In the genomic region with DNA sequence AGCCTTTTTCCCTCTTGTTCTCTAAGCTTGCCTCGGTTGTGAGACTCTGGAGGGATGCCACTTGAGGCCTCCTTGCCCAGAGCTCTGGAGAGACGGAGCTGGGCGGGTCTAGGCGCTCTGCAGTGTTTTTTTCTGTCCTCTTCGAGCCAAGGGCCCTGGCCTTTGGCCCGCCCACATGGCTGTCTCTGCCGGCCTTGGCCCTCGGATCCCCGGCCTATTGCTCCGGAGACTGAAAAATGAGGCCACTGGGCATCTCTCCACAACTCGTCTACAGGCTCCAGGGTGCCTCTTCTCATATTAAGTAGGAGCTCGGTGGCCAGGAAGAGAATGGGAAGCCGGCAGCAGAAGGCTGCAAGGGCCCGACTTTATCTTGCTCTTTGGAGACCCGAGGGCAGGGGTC, we compare ENCODE assay signal across 9 mouse cellular contexts. TPM values are rescaled to one million over a fixed set of nuclear protein-coding genes. Genes with fewer than 3 reads are reported as not detected.
A peak's percentile ranks its signal among the peaks of the same experiment; 100 is the strongest.
DNase-seq lines count a peak whose midpoint lies in the region; ATAC-seq lines count a peak whose summit lies in the region.
"Had no signal": no experiment of that assay in that cellular context is flagged by ENCODE, and none has a peak within 500 bp of the region (broad histone marks: within the 10 kb centered on the region; RNA-seq: fewer than 3 reads in every experiment).

No protein-coding gene starts in this region.

- H3K4me3 ChIP-seq in intestine, embryonic 14.5 days (ENCODE audit: low read depth, low read length), result peak overlapping the region; percentile 22
- peak overlapping the region; percentile 41; the same call in 1 of the 2 replicates for H3K4me3 ChIP-seq in stomach, embryonic 15.5 days (replicated peaks)
- no peak overlapping the region for H3K4me3 ChIP-seq in forebrain, embryonic 12.5 days (replicated peaks)

- H3K9ac ChIP-seq in intestine, embryonic 14.5 days (ENCODE audit: low read length), result peak overlapping the region; percentile 79
- H3K9ac ChIP-seq in stomach, embryonic 15.5 days, result peak overlapping the region; percentile 20; the same call in 1 of the 2 replicates
- no peak overlapping the region for H3K9ac ChIP-seq in forebrain, embryonic 12.5 days

- H3K27ac ChIP-seq in intestine, embryonic 14.5 days (ENCODE audit: low read depth), result peak overlapping the region; percentile 99
- peak overlapping the region; percentile 71 for H3K27ac ChIP-seq in stomach, embryonic 15.5 days
- H3K27ac ChIP-seq in forebrain, embryonic 12.5 days, result no peak overlapping the region

- H3K4me1 ChIP-seq in intestine, embryonic 14.5 days (replicated peaks; ENCODE audit: control insufficient read depth, insufficient read depth, low read length), result peaks cover 46% of the 10 kb centered on the region
- peaks cover 16% of the 10 kb centered on the region; the same call in 1 of the 2 replicates for H3K4me1 ChIP-seq in stomach, embryonic 15.5 days
- H3K4me1 ChIP-seq in forebrain, embryonic 12.5 days, result peaks cover 15% of the 10 kb centered on the region

- H3K27me3 ChIP-seq in intestine, embryonic 14.5 days (replicated peaks; ENCODE audit: control insufficient read depth, insufficient read depth, low read length), result peaks cover 34% of the 10 kb centered on the region
- peaks cover 65% of the 10 kb centered on the region for H3K27me3 ChIP-seq in stomach, embryonic 15.5 days (replicated peaks)
- peaks cover 100% of the 10 kb centered on the region for H3K27me3 ChIP-seq in forebrain, embryonic 12.5 days

- peak; percentile 9 to 22 for DNase-seq in right cerebral cortex, postnatal 36 days (ENCODE audit: low spot score in 2 of 2)
- DNase-seq in right cerebral cortex, postnatal 14 days, result no peak
- no peak for DNase-seq in intestine, embryonic 14.5 days (ENCODE audit: low spot score)
- DNase-seq in layer of hippocampus, adult 8-10 months (ENCODE audit: low spot score in 2 of 2), result peak; percentile 52 to 62
- no peak for DNase-seq in gastrocnemius, postnatal 4 days (ENCODE audit: low spot score in 2 of 2)
- no peak for DNase-seq in cerebellum, postnatal 4 days (ENCODE audit: low spot score in 2 of 2)

- H3K36me3 ChIP-seq in intestine, embryonic 14.5 days (ENCODE audit: control insufficient read depth, insufficient read depth, low read length), result no peaks in the 10 kb centered on the region
- no peaks in the 10 kb centered on the region for H3K36me3 ChIP-seq in stomach, embryonic 15.5 days
- H3K36me3 ChIP-seq in forebrain, embryonic 12.5 days (replicated peaks), result no peaks in the 10 kb centered on the region

- 23% methylated on average over 15 of the region's 15 CpGs for WGBS in intestine, embryonic 14.5 days
- whole genome bisulfite sequencing in stomach, embryonic 15.5 days, result 10% methylated on average over 15 of the region's 15 CpGs
- WGBS in forebrain, embryonic 12.5 days, result under 1% methylated on average over 15 of the region's 15 CpGs

- no peaks in the 10 kb centered on the region for H3K9me3 ChIP-seq in intestine, embryonic 14.5 days (ENCODE audit: control insufficient read depth, low read length)
- no peaks in the 10 kb centered on the region for H3K9me3 ChIP-seq in stomach, embryonic 15.5 days
- no peaks in the 10 kb centered on the region for H3K9me3 ChIP-seq in forebrain, embryonic 12.5 days

- H3K4me2 ChIP-seq in intestine, embryonic 14.5 days (ENCODE audit: low read length), result peak overlapping the region; percentile 89
- H3K4me2 ChIP-seq in stomach, embryonic 15.5 days, result peak overlapping the region; percentile 62
- H3K4me2 ChIP-seq in forebrain, embryonic 12.5 days, result no peak overlapping the region

- no peak for ATAC-seq in intestine, embryonic 14.5 days (replicated peaks; ENCODE audit: low FRiP score, low TSS enrichment, low read depth)
- ATAC-seq in stomach, embryonic 15.5 days (ENCODE audit: insufficient read depth, low FRiP score, low read depth), result no peak
- no peak for ATAC-seq in forebrain, embryonic 12.5 days (ENCODE audit: low FRiP score)

RNA-seq across cellular contexts. Expression of a gene that starts 1.3 kb away (rescaled TPM):
- polyA plus RNA-seq in intestine, embryonic 14.5 days (2014; fragmentation: Nextera tagmentation; extraction: Ambion mirVana), result 49.6 and 51.6 TPM in 2 replicates
- not detected for total RNA-seq in layer of hippocampus, adult 8-10 months (2022)
- polyA plus RNA-seq in stomach, embryonic 15.5 days (2015; fragmentation: Nextera tagmentation; extraction: Ambion mirVana), result 17.6 and 17.9 TPM in 2 replicates
- total RNA-seq in gastrocnemius, postnatal 4 days (2021), result 1 to 10 TPM in 1 of 2 experiments, under 1 TPM in 1; 0.80 to 1.1 TPM
- polyA plus RNA-seq in forebrain, embryonic 12.5 days (2016; fragmentation: Nextera tagmentation; extraction: Ambion mirVana), result not detected in 2 replicates
- total RNA-seq: layer of hippocampus, postnatal 36 days had no signal

RNA-seq across cellular contexts. Expression of a gene that starts 9.6 kb away (rescaled TPM):
- polyA plus RNA-seq in intestine, embryonic 14.5 days (2014; fragmentation: Nextera tagmentation; extraction: Ambion mirVana), result 18.1 and 24.1 TPM in 2 replicates
- not detected for total RNA-seq in layer of hippocampus, adult 8-10 months (2022)
- 7.5 and 10.7 TPM in 2 replicates for polyA plus RNA-seq in stomach, embryonic 15.5 days (2015; fragmentation: Nextera tagmentation; extraction: Ambion mirVana)
- 1 to 10 TPM in 1 of 2 experiments, under 1 TPM in 1; 0.62 to 1.3 TPM for total RNA-seq in gastrocnemius, postnatal 4 days (2021)
- polyA plus RNA-seq in forebrain, embryonic 12.5 days (2016; fragmentation: Nextera tagmentation; extraction: Ambion mirVana), result not detected in 2 replicates
- total RNA-seq: layer of hippocampus, postnatal 36 days had no signal

RNA-seq across cellular contexts. Expression of a gene that starts 15.4 kb away (rescaled TPM):
- polyA plus RNA-seq in intestine, embryonic 14.5 days (2014; fragmentation: Nextera tagmentation; extraction: Ambion mirVana), result 11.7 and 13.2 TPM in 2 replicates
- total RNA-seq in layer of hippocampus, adult 8-10 months (2022), result not detected
- polyA plus RNA-seq in stomach, embryonic 15.5 days (2015; fragmentation: Nextera tagmentation; extraction: Ambion mirVana), result 7.0 and 9.1 TPM in 2 replicates
- 1 to 10 TPM; 1.8 to 2.1 TPM for total RNA-seq in gastrocnemius, postnatal 4 days (2021)
- not detected in 2 replicates for polyA plus RNA-seq in forebrain, embryonic 12.5 days (2016; fragmentation: Nextera tagmentation; extraction: Ambion mirVana)
- total RNA-seq: layer of hippocampus, postnatal 36 days had no signal

RNA-seq across cellular contexts. Expression of a gene that starts 16.2 kb away (rescaled TPM):
- 3.5 and 3.8 TPM in 2 replicates for polyA plus RNA-seq in intestine, embryonic 14.5 days (2014; fragmentation: Nextera tagmentation; extraction: Ambion mirVana)
- total RNA-seq in layer of hippocampus, adult 8-10 months (2022), result under 1 TPM in 1 of 4 experiments, not detected in 3; 0.13 TPM
- 3.4 and 3.6 TPM in 2 replicates for polyA plus RNA-seq in stomach, embryonic 15.5 days (2015; fragmentation: Nextera tagmentation; extraction: Ambion mirVana)
- under 1 TPM; 0.57 to 0.91 TPM for total RNA-seq in gastrocnemius, postnatal 4 days (2021)
- polyA plus RNA-seq in forebrain, embryonic 12.5 days (2016; fragmentation: Nextera tagmentation; extraction: Ambion mirVana), result not detected in 2 replicates
- total RNA-seq: layer of hippocampus, postnatal 36 days had no signal

RNA-seq across cellular contexts. Expression of a gene that starts 20.1 kb away (rescaled TPM):
- polyA plus RNA-seq in intestine, embryonic 14.5 days (2014; fragmentation: Nextera tagmentation; extraction: Ambion mirVana), result 1.5 and 1.7 TPM in 2 replicates
- total RNA-seq in layer of hippocampus, adult 8-10 months (2022), result not detected
- polyA plus RNA-seq in stomach, embryonic 15.5 days (2015; fragmentation: Nextera tagmentation; extraction: Ambion mirVana), result 1.1 and 1.9 TPM in 2 replicates
- total RNA-seq in gastrocnemius, postnatal 4 days (2021), result 1 to 10 TPM in 1 of 2 experiments, under 1 TPM in 1; 0.98 to 1.3 TPM
- polyA plus RNA-seq in forebrain, embryonic 12.5 days (2016; fragmentation: Nextera tagmentation; extraction: Ambion mirVana), result not detected in 2 replicates
- total RNA-seq: layer of hippocampus, postnatal 36 days had no signal

Comparison
In these comparisons a context has a peak if more than half of its experiments do, and no peak if none do; other contexts are left out.
1. DNase-seq: peak in right cerebral cortex, postnatal 36 days (2 of 2) and layer of hippocampus, adult 8-10 months (2 of 2); none in right cerebral cortex, postnatal 14 days (single experiment), intestine, embryonic 14.5 days (single experiment), gastrocnemius, postnatal 4 days (0 of 2) and cerebellum, postnatal 4 days (0 of 2).
2. RNA of a gene that starts 1.3 kb away (polyA plus RNA-seq): 49.6 to 51.6 TPM in intestine, embryonic 14.5 days and 17.6 to 17.9 TPM in stomach, embryonic 15.5 days; not detected in forebrain, embryonic 12.5 days; every median in the first group is over 10 times any median in the second.